Mouse (Mus musculus) stomach, embryonic 16.5 days (tissue): ENCODE measurements at regions not wholly inside any gene's neighbourhood (a gene's known extent, or its start where the extent isn't known, plus 50 kb on each side); places are given as distances from the start of the nearest gene placed in this dataset.

ENCODE experiments used
- ATAC-seq: fragments of 200-750 bp; cut with Nextera tagmentation; 2 replicates; pipeline ENCODE4 v1.8.0; 2017; ENCODE audit warnings: moderate number of reproducible peaks, moderate TSS enrichment; ENCODE audit not compliant: insufficient read depth, low FRiP score
- H3K27ac ChIP-seq: fragments of 300-500 bp; sonication (generic); 2 replicates; pipeline ENCODE4 v1.5.1; 2014; ENCODE audit warnings: low read length
- H3K27me3 ChIP-seq: fragments of 300-500 bp; sonication (generic); 2 replicates; pipeline ENCODE4 v1.6.1; 2014; ENCODE audit warnings: low read length, control low read depth, mixed read lengths; ENCODE audit not compliant: control insufficient read depth, insufficient read depth
- H3K36me3 ChIP-seq: fragments of 300-500 bp; sonication (generic); 2 replicates; pipeline ENCODE4 v1.6.1; 2014; ENCODE audit warnings: low read length; ENCODE audit not compliant: control insufficient read depth, insufficient read depth
- H3K4me1 ChIP-seq: fragments of 300-500 bp; sonication (generic); 2 replicates; pipeline ENCODE4 v1.6.1; 2014; ENCODE audit warnings: low read length, control low read depth, mixed read lengths; ENCODE audit not compliant: control insufficient read depth, insufficient read depth
- H3K4me2 ChIP-seq: fragments of 300-500 bp; sonication (generic); 2 replicates; pipeline ENCODE4 v1.6.1; 2014; ENCODE audit warnings: low read depth, low read length, mixed read lengths
- H3K4me3 ChIP-seq: fragments of 300-500 bp; sonication (generic); replicated peaks from 2 replicates; pipeline ENCODE4 v1.5.1; 2014; ENCODE audit warnings: mild to moderate bottlenecking, low read length
- H3K9ac ChIP-seq: fragments of 300-500 bp; sonication (generic); 2 replicates; pipeline ENCODE4 v1.6.1; 2014; ENCODE audit warnings: low read length
- H3K9me3 ChIP-seq: fragments of 300-500 bp; sonication (generic); replicated peaks from 2 replicates; pipeline ENCODE4 v1.6.1; 2016; ENCODE audit warnings: low read length, control low read depth; ENCODE audit not compliant: control insufficient read depth
- WGBS: fragments of 180-500 bp; shearing (Covaris S2); extraction: QIAGEN DNeasy Blood & Tissue Kit; methylation state at CpG from one replicate; pipeline ENCODE4 v1.1.7; 2014; 5-methylcytosine and 5-hydroxymethylcytosine counted together

GRCm38 (mm10) chr13:39950203-39950602 lies 411.0 kb downstream of the Ofcc1 start:
- H3K4me3 ChIP-seq, result no peak overlapping the region
- H3K36me3 ChIP-seq, result no peaks in the 10 kb centered on the region
- H3K27me3 ChIP-seq, result no peaks in the 10 kb centered on the region
- no peaks in the 10 kb centered on the region for H3K9me3 ChIP-seq
- H3K9ac ChIP-seq, result no peak overlapping the region
- ATAC-seq, result no peak
- no peak overlapping the region for H3K27ac ChIP-seq
- no peak overlapping the region for H3K4me2 ChIP-seq
- 47% methylated on average over 7 of the region's 7 CpGs for WGBS
- H3K4me1 ChIP-seq, result no peaks in the 10 kb centered on the region

GRCm38 (mm10) chr13:39935216-39935615 lies 426.0 kb downstream of the Ofcc1 start:
- Histone ChIP-seq H3K27me3 (no peaks in the 10 kb centered on the region), H3K36me3 (no peaks in the 10 kb centered on the region), H3K4me2 (no peak overlapping the region), H3K9ac (no peak overlapping the region), H3K4me1 (no peaks in the 10 kb centered on the region), H3K9me3 (no peaks in the 10 kb centered on the region), H3K27ac (no peak overlapping the region), H3K4me3 (no peak overlapping the region)
- WGBS, result 59% methylated on average over 2 of the region's 2 CpGs
- ATAC-seq, result no peak

- 65% methylated on average over 3 of the region's 3 CpGs for WGBS
These were observed 429.8 kb downstream of the Ofcc1 start for GRCm38 (mm10) chr13:39931487-39931886.

GRCm38 (mm10) chr13:39928573-39928972 lies 432.7 kb downstream of the Ofcc1 start:
- H3K27me3 ChIP-seq, result no peaks in the 10 kb centered on the region
- no peaks in the 10 kb centered on the region for H3K36me3 ChIP-seq
- H3K4me2 ChIP-seq, result no peak overlapping the region
- WGBS, result 68% methylated on average over 7 of the region's 7 CpGs
- no peaks in the 10 kb centered on the region for H3K9me3 ChIP-seq
- H3K4me1 ChIP-seq, result no peaks in the 10 kb centered on the region
- no peak overlapping the region for H3K4me3 ChIP-seq
- H3K9ac ChIP-seq, result no peak overlapping the region
- no peak overlapping the region for H3K27ac ChIP-seq
- no peak for ATAC-seq

More at GRCm38 (mm10) chr13:39931487-39931886, 429.8 kb downstream of the Ofcc1 start:
- Histone ChIP-seq H3K27ac (no peak overlapping the region), H3K9ac (no peak overlapping the region), H3K4me3 (no peak overlapping the region), H3K27me3 (no peaks in the 10 kb centered on the region), H3K36me3 (no peaks in the 10 kb centered on the region), H3K4me1 (no peaks in the 10 kb centered on the region), H3K4me2 (no peak overlapping the region), H3K9me3 (no peaks in the 10 kb centered on the region)
- no peak for ATAC-seq

GRCm38 (mm10) chr13:39924366-39924765 lies 436.9 kb downstream of the Ofcc1 start:
- 88% methylated on average over 4 of the region's 4 CpGs for WGBS
- no peak overlapping the region for H3K27ac ChIP-seq
- ATAC-seq, result no peak

GRCm38 (mm10) chr13:39923113-39923512 lies 438.1 kb downstream of the Ofcc1 start:
- H3K9ac ChIP-seq, result no peak overlapping the region
- ATAC-seq, result no peak
- no peak overlapping the region for H3K4me2 ChIP-seq
- WGBS, result 59% methylated on average over 9 of the region's 9 CpGs
- H3K4me3 ChIP-seq, result no peak overlapping the region
- H3K9me3 ChIP-seq, result no peaks in the 10 kb centered on the region
- no peaks in the 10 kb centered on the region for H3K27me3 ChIP-seq
- no peaks in the 10 kb centered on the region for H3K36me3 ChIP-seq
- H3K4me1 ChIP-seq, result peaks cover 3% of the 10 kb centered on the region; the same call in 1 of the 2 replicates
- no peak overlapping the region for H3K27ac ChIP-seq

More at GRCm38 (mm10) chr13:39924366-39924765, 436.9 kb downstream of the Ofcc1 start:
- no peaks in the 10 kb centered on the region for H3K36me3 ChIP-seq
- peaks cover 3% of the 10 kb centered on the region; the same call in 1 of the 2 replicates for H3K4me1 ChIP-seq
- H3K27me3 ChIP-seq, result no peaks in the 10 kb centered on the region
- H3K9ac ChIP-seq, result no peak overlapping the region
- no peak overlapping the region for H3K4me3 ChIP-seq
- no peak overlapping the region for H3K4me2 ChIP-seq
- no peaks in the 10 kb centered on the region for H3K9me3 ChIP-seq

GRCm38 (mm10) chr13:39907720-39908119 lies 453.5 kb downstream of the Ofcc1 start:
- no peak overlapping the region for H3K4me3 ChIP-seq
- WGBS, result 61% methylated on average over 10 of the region's 10 CpGs
- H3K9me3 ChIP-seq, result no peaks in the 10 kb centered on the region
- no peaks in the 10 kb centered on the region for H3K4me1 ChIP-seq
- H3K9ac ChIP-seq, result no peak overlapping the region
- ATAC-seq, result no peak
- no peaks in the 10 kb centered on the region for H3K27me3 ChIP-seq
- H3K27ac ChIP-seq, result no peak overlapping the region
- H3K4me2 ChIP-seq, result no peak overlapping the region
- H3K36me3 ChIP-seq, result no peaks in the 10 kb centered on the region

- no peak overlapping the region for H3K4me2 ChIP-seq
- H3K27me3 ChIP-seq, result no peaks in the 10 kb centered on the region
- H3K27ac ChIP-seq, result no peak overlapping the region
- H3K9ac ChIP-seq, result no peak overlapping the region
- no peaks in the 10 kb centered on the region for H3K4me1 ChIP-seq
- no peaks in the 10 kb centered on the region for H3K36me3 ChIP-seq
- H3K4me3 ChIP-seq, result no peak overlapping the region
- no peaks in the 10 kb centered on the region for H3K9me3 ChIP-seq
- no peak for ATAC-seq
- 73% methylated on average over 8 of the region's 8 CpGs for WGBS
These were observed 457.0 kb downstream of the Ofcc1 start for GRCm38 (mm10) chr13:39904264-39904663.

GRCm38 (mm10) chr13:39903319-39903718 lies 457.9 kb downstream of the Ofcc1 start:
- Histone ChIP-seq H3K4me3 (no peak overlapping the region), H3K27me3 (no peaks in the 10 kb centered on the region), H3K9me3 (no peaks in the 10 kb centered on the region), H3K4me2 (no peak overlapping the region), H3K4me1 (no peaks in the 10 kb centered on the region), H3K27ac (no peak overlapping the region), H3K36me3 (no peaks in the 10 kb centered on the region), H3K9ac (no peak overlapping the region)
- WGBS, result 76% methylated on average over 3 of the region's 3 CpGs
- no peak for ATAC-seq

- Histone ChIP-seq H3K36me3 (no peaks in the 10 kb centered on the region), H3K4me2 (no peak overlapping the region), H3K9ac (no peak overlapping the region), H3K27me3 (no peaks in the 10 kb centered on the region), H3K9me3 (no peaks in the 10 kb centered on the region), H3K4me1 (no peaks in the 10 kb centered on the region), H3K27ac (no peak overlapping the region), H3K4me3 (no peak overlapping the region)
- ATAC-seq, result no peak
- WGBS, result 68% methylated on average over 2 of the region's 2 CpGs
These were observed 461.9 kb downstream of the Ofcc1 start for GRCm38 (mm10) chr13:39899332-39899731.
